Mouse (Mus musculus) testis, adult 2 months (tissue): ENCODE data around the gene Lcat.

Experiments used
- CTCF ChIP-seq: fragments of 200-500 bp; IDR thresholded peaks from 2 replicates; pipeline ENCODE4 v1.5.1; 2012; ENCODE audit warnings: low read depth, mild to moderate bottlenecking, inconsistent platforms, low read length, moderate library complexity; ENCODE audit not compliant: control insufficient read depth, insufficient read depth, insufficient replicate concordance
- POLR2A ChIP-seq: fragments of 200-500 bp; IDR thresholded peaks from 2 replicates; pipeline ENCODE4 v1.6.1; 2012; ENCODE audit warnings: low read depth, mild to moderate bottlenecking, inconsistent platforms, low read length, moderate library complexity; ENCODE audit not compliant: control insufficient read depth

DNA sequence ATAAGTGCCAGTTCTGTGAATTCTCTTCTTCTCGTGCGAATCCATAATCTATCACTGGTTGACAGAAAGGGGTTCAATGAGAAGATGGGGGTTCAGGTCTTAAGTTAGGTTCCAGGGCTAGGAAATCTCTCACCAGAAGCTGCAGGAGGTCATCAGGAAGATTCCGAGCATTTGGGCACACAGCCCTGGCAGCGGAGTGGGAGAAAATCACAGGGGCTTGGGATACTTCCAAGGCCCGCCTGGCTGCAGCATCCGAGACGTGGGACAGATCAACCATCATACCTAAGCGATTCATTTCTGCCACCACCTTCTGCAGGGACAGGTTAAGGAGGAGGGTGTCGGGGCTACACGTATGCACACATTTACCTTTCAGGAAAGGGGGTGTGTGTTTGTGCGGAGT, 45.4 kb upstream of the Lcat start:
- no peak for TF ChIP-seq POLR2A
- no peak for TF ChIP-seq CTCF
